In the genomic region with DNA sequence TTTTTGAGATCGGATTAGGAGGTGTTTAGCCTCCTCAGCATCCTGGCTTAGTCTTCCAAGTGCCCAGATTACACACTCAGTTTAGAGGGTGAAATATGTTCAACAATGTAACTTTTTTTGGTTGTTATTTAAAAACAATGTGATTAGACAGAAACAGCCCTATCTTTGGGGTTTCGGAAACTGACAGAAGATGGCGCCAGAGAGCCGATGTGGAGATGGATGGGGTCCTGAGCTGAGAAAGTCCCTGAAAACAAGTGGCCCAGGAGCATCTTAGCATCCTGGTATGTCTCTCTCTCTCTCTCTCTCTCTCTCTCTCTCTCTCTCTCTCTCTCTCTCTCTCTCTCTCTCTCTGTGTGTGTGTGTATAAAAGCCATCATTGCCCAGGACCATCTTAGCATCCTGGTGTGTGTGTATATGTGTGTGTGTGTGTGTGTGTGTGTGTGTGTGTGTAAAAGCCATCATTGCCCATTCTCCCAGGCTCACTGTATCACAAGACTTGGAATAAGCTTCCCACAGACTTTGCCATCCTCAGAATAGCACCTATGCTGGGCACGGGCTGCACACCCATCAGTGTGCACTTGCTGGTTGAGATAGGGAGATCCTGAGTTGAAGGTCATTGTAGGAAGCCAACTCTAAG, we compare ENCODE assay signal across 9 mouse cellular contexts.
DNase-seq lines count a peak whose midpoint lies in the region; ATAC-seq and TF ChIP-seq lines count a peak whose summit lies in the region.
"Had no signal": no experiment of that assay in that cellular context is flagged by ENCODE, and none has a peak within 500 bp of the region (broad histone marks: within the 10 kb centered on the region; RNA-seq: fewer than 3 reads in every experiment).

No protein-coding gene starts in this region.

- peak; percentile 84 for TF ChIP-seq CTCF in heart, adult 2 months (IDR thresholded peaks at IDR 0.05)
- TF ChIP-seq CTCF in heart, postnatal 0 days (IDR thresholded peaks at IDR 0.05; ENCODE audit: low read depth): peak; percentile 91
- TF ChIP-seq CTCF in testis, adult 2 months (IDR thresholded peaks at IDR 0.05; ENCODE audit: control insufficient read depth, insufficient read depth, insufficient replicate concordance, low read depth, low read length): peak; percentile 58; the same call in 1 of the 2 replicates

- H3K4me2 ChIP-seq in heart, embryonic 12.5 days: no peak overlapping the region
- no peak overlapping the region for H3K4me2 ChIP-seq in heart, postnatal 0 days (ENCODE audit: low read depth, low read length)
- H3K4me2 ChIP-seq in midbrain, embryonic 11.5 days: no peak overlapping the region
- H3K4me2 ChIP-seq: limb, embryonic 15.5 days had no signal

- peaks cover 2% of the 10 kb centered on the region for H3K4me1 ChIP-seq in heart, adult 2 months (ENCODE audit: control insufficient read depth, insufficient read depth, low read length)
- H3K4me1 ChIP-seq in heart, embryonic 12.5 days (replicated peaks): 0 out of 2 replicates have a peak, but pooled peaks cover 3% of the 10 kb centered on the region
- H3K4me1 ChIP-seq in heart, postnatal 0 days (ENCODE audit: control insufficient read depth, insufficient read depth): no peaks in the 10 kb centered on the region
- H3K4me1 ChIP-seq in midbrain, embryonic 11.5 days (ENCODE audit: control insufficient read depth, insufficient read depth, low read length): no peaks in the 10 kb centered on the region
- no peaks in the 10 kb centered on the region for H3K4me1 ChIP-seq in testis, adult 2 months (ENCODE audit: control insufficient read depth, insufficient read depth, low read length)
- H3K4me1 ChIP-seq: limb, embryonic 15.5 days had no signal

- TF ChIP-seq POLR2A in heart, adult 2 months (IDR thresholded peaks at IDR 0.05; ENCODE audit: insufficient read depth, low read depth, low read length): no peak
- TF ChIP-seq POLR2A in testis, adult 2 months (IDR thresholded peaks at IDR 0.05; ENCODE audit: control insufficient read depth, low read depth, low read length): no peak

- 17% methylated on average over 5 of the region's 5 CpGs for WGBS in heart, adult 2 months
- WGBS in heart, embryonic 12.5 days: 20% methylated on average over 5 of the region's 5 CpGs
- 16% methylated on average over 5 of the region's 5 CpGs for WGBS in heart, postnatal 0 days
- 26% methylated on average over 5 of the region's 5 CpGs for WGBS in midbrain, embryonic 11.5 days

- H3K36me3 ChIP-seq in heart, adult 2 months (ENCODE audit: control insufficient read depth, insufficient read depth, low read length): no peaks in the 10 kb centered on the region
- H3K36me3 ChIP-seq in heart, embryonic 12.5 days: no peaks in the 10 kb centered on the region
- no peaks in the 10 kb centered on the region for H3K36me3 ChIP-seq in heart, postnatal 0 days (replicated peaks; ENCODE audit: control insufficient read depth, insufficient read depth, low read length)
- no peaks in the 10 kb centered on the region for H3K36me3 ChIP-seq in midbrain, embryonic 11.5 days (ENCODE audit: control insufficient read depth, insufficient read depth, low read length)
- no peaks in the 10 kb centered on the region for H3K36me3 ChIP-seq in testis, adult 2 months (ENCODE audit: control insufficient read depth, insufficient read depth, low read length)
- H3K36me3 ChIP-seq: limb, embryonic 15.5 days had no signal

- intact Hi-C loops in heart, adult 2 months (cut with DNase I): loop anchor here (2.0 to 10.0 kb wide), 3 partner anchors 57 to 359 kb away; a partner anchor contains a TSS

- no peaks in the 10 kb centered on the region for H3K9me3 ChIP-seq in heart, embryonic 12.5 days (replicated peaks)
- no peaks in the 10 kb centered on the region for H3K9me3 ChIP-seq in heart, postnatal 0 days (replicated peaks; ENCODE audit: control insufficient read depth, low read length)
- no peaks in the 10 kb centered on the region for H3K9me3 ChIP-seq in midbrain, embryonic 11.5 days (ENCODE audit: control insufficient read depth, low read length)
- H3K9me3 ChIP-seq: limb, embryonic 15.5 days had no signal

- no peak overlapping the region for H3K27ac ChIP-seq in heart, adult 2 months
- H3K27ac ChIP-seq in heart, embryonic 12.5 days (ENCODE audit: poor library complexity, severe bottlenecking): no peak overlapping the region
- no peak overlapping the region for H3K27ac ChIP-seq in heart, postnatal 0 days (ENCODE audit: low read depth)
- no peak overlapping the region for H3K27ac ChIP-seq in midbrain, embryonic 11.5 days (ENCODE audit: low read depth, low read length)
- no peak overlapping the region for H3K27ac ChIP-seq in testis, adult 2 months (ENCODE audit: control insufficient read depth, insufficient read depth, low read depth, low read length)
- H3K27ac ChIP-seq: limb, embryonic 15.5 days had no signal

- no peak overlapping the region for H3K4me3 ChIP-seq in heart, adult 2 months
- no peak overlapping the region for H3K4me3 ChIP-seq in heart, embryonic 12.5 days
- no peak overlapping the region for H3K4me3 ChIP-seq in heart, postnatal 0 days (ENCODE audit: low read depth, low read length)
- H3K4me3 ChIP-seq in midbrain, embryonic 11.5 days (ENCODE audit: low read depth, low read length): no peak overlapping the region
- H3K4me3 ChIP-seq in testis, adult 2 months (ENCODE audit: control insufficient read depth, low read depth, low read length): no peak overlapping the region
- H3K4me3 ChIP-seq: limb, embryonic 15.5 days had no signal

- peak; percentile 45 to 69 for DNase-seq in heart, adult 2 months
- peak; percentile 43 for DNase-seq in Muller cell, postnatal 12 days (ENCODE audit: inconsistent ontology term)
- DNase-seq in cerebellum, postnatal 36 days: peak; percentile 52 to 62
- DNase-seq in heart, postnatal 0 days (ENCODE audit: low spot score): peak; percentile 41
- DNase-seq in layer of hippocampus, postnatal 36 days: peak; percentile 40 to 64
- DNase-seq in midbrain, embryonic 11.5 days (ENCODE audit: low spot score, missing footprints): peak; percentile 97

- ATAC-seq in heart, embryonic 12.5 days (ENCODE audit: insufficient number of reproducible peaks, low FRiP score): no peak
- no peak; the same call in 1 of the 2 replicates for ATAC-seq in heart, postnatal 0 days (ENCODE audit: insufficient read depth, low read depth)
- ATAC-seq in midbrain, embryonic 11.5 days (ENCODE audit: low FRiP score): peak; percentile 35; the same call in 1 of the 2 replicates

- TF ChIP-seq EP300 in heart, adult 2 months (IDR thresholded peaks at IDR 0.05; ENCODE audit: insufficient read depth, low read depth, low read length): no peak
- TF ChIP-seq EP300 in heart, postnatal 0 days (IDR thresholded peaks at IDR 0.05; ENCODE audit: low read depth): no peak

- H3K27me3 ChIP-seq in heart, adult 2 months (ENCODE audit: control insufficient read depth, insufficient read depth, low read length): no peaks in the 10 kb centered on the region
- H3K27me3 ChIP-seq in heart, embryonic 12.5 days (replicated peaks): peaks cover 8% of the 10 kb centered on the region
- H3K27me3 ChIP-seq in heart, postnatal 0 days (ENCODE audit: control insufficient read depth, insufficient read depth, low read length): 0 out of 2 replicates have a peak, but pooled peaks cover 8% of the 10 kb centered on the region
- no peaks in the 10 kb centered on the region; the same call in 1 of the 2 replicates for H3K27me3 ChIP-seq in midbrain, embryonic 11.5 days (ENCODE audit: control insufficient read depth, insufficient read depth, low read length)
- no peaks in the 10 kb centered on the region for H3K27me3 ChIP-seq in testis, adult 2 months (ENCODE audit: control insufficient read depth, insufficient read depth, low read length)

- no peaks in the 10 kb centered on the region for H3K79me2 ChIP-seq in heart, adult 2 months (replicated peaks; ENCODE audit: control insufficient read depth, insufficient read depth, low read length)

- no peak overlapping the region for H3K9ac ChIP-seq in heart, adult 2 months (ENCODE audit: low read depth, low read length)
- H3K9ac ChIP-seq in heart, embryonic 12.5 days: no peak overlapping the region
- H3K9ac ChIP-seq in heart, postnatal 0 days (replicated peaks; ENCODE audit: low read depth, low read length): no peak overlapping the region
- no peak overlapping the region for H3K9ac ChIP-seq in midbrain, embryonic 11.5 days (ENCODE audit: low read length)
- H3K9ac ChIP-seq: limb, embryonic 15.5 days had no signal

Comparison
In these comparisons a context has a peak if more than half of its experiments do, and no peak if none do; other contexts are left out.
1. DNase-seq: peak in every context shown above with its lines; median percentile 97 in midbrain, embryonic 11.5 days; 57 in heart, adult 2 months; 57 in cerebellum, postnatal 36 days; 52 in layer of hippocampus, postnatal 36 days; 43 in Muller cell, postnatal 12 days; 41 in heart, postnatal 0 days.